Mouse (Mus musculus) spleen, adult 2 months (tissue): Measurements from ENCODE around the gene Irf2bp1.

Source experiments
- CTCF ChIP-seq: fragments of 200-500 bp; IDR thresholded peaks from 2 replicates; pipeline ENCODE4 v1.5.1; 2011; ENCODE audit warnings: mild to moderate bottlenecking, inconsistent platforms; ENCODE audit not compliant: insufficient read depth, insufficient read length, insufficient replicate concordance; ENCODE audit errors: extremely low read depth
- POLR2A ChIP-seq: fragments of 200-500 bp; IDR thresholded peaks from 2 replicates; pipeline ENCODE4 v1.6.1; 2011; ENCODE audit warnings: low read depth, low read length, inconsistent platforms

DNA sequence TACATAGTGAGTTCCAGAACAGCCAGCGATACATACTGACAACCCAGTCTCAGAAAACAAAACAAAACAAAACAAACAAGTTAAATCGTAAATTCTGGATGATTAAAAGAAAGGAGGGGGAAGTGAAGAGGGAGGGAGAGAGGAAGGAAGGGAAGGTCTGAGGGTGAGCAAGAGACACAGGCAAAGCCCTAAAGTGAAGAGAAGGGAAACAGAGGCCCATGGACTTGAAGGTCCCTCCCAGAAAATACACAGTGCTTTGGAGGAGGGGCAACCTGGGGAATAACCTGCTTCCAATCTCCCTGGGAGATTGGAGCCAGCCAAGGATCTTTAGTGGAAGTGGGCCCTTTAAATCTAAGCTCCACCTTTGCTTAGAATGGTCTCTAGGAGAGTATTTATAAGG, 16.7 kb upstream of the Irf2bp1 start, which contains the start of gene Nanos2:
- TF ChIP-seq CTCF (no peak), POLR2A (no peak)
